Mouse (Mus musculus) heart, adult 2 months (tissue): ENCODE data around the gene Gm33543. TPM values are rescaled to one million over a fixed set of nuclear protein-coding genes. Genes with fewer than 3 reads are reported as not detected.

Source experiments
- DNase-seq, 2 experiments: peaks; one replicate each; pipeline ENCODE4 v3.0.0; 2021
- H3K27ac ChIP-seq: fragments of 200-600 bp; 2 replicates; pipeline ENCODE4 v1.8.1; 2022
- H3K27me3 ChIP-seq: fragments of 200-500 bp; 2 replicates; pipeline ENCODE4 v1.6.1; 2012; ENCODE audit warnings: mild to moderate bottlenecking, low read length, inconsistent platforms, mixed read lengths; ENCODE audit not compliant: control insufficient read depth, insufficient read depth
- H3K36me3 ChIP-seq: fragments of 200-500 bp; 2 replicates; pipeline ENCODE4 v1.6.1; 2012; ENCODE audit warnings: low read length, inconsistent platforms; ENCODE audit not compliant: control insufficient read depth, insufficient read depth
- H3K4me1 ChIP-seq: fragments of 200-500 bp; 2 replicates; pipeline ENCODE4 v1.6.1; 2011; ENCODE audit warnings: low read length; ENCODE audit not compliant: control insufficient read depth, insufficient read depth
- H3K4me3 ChIP-seq: fragments of 200-600 bp; 2 replicates; pipeline ENCODE4 v1.8.1; 2022
- H3K79me2 ChIP-seq: fragments of 200-500 bp; replicated peaks from 2 replicates; pipeline ENCODE4 v1.6.1; 2012; ENCODE audit warnings: mild to moderate bottlenecking, inconsistent platforms, low read length, moderate library complexity, mixed read lengths; ENCODE audit not compliant: control insufficient read depth, insufficient read depth
- H3K9ac ChIP-seq: fragments of 200-500 bp; 2 replicates; pipeline ENCODE4 v1.6.1; 2012; ENCODE audit warnings: low read depth, mild to moderate bottlenecking, control low read depth, inconsistent platforms, low read length, mixed read lengths
- CTCF ChIP-seq: fragments of 200-600 bp; IDR thresholded peaks from 2 replicates; pipeline ENCODE4 v1.8.1; 2022; ENCODE audit warnings: antibody characterized with exemption, mild to moderate bottlenecking, moderate library complexity
- EP300 ChIP-seq: fragments of 200-500 bp; IDR thresholded peaks from 2 replicates; pipeline ENCODE4 v1.6.1; 2011; ENCODE audit warnings: low read depth, low read length, control low read depth; ENCODE audit not compliant: insufficient read depth
- POLR2A ChIP-seq: fragments of 200-500 bp; IDR thresholded peaks from 2 replicates; pipeline ENCODE4 v1.6.1; 2011; ENCODE audit warnings: mild to moderate bottlenecking, low read depth, low read length, control low read depth; ENCODE audit not compliant: insufficient read depth
- WGBS: fragments of 180-500 bp; shearing (Covaris S2); methylation state at CpG from one replicate; pipeline ENCODE4 v1.1.7; 2018; 5-methylcytosine and 5-hydroxymethylcytosine counted together
- intact Hi-C: fragments of 180-260 bp; cut with DNase I; formaldehyde crosslinking; loops from one replicate; pipeline ENCODE4 v1.15.1; 2025
- long read RNA-seq: library from polyadenylated mRNA; stranded (forward); transcript quantifications from one replicate; pipeline ENCODE4 v2.0.0, GENCODE M21; 2021
- polyA plus RNA-seq: library from polyadenylated mRNA; depleted of rRNA; stranded (reverse); fragments of >200 nt; gene quantifications from 2 replicates; pipeline ENCODE4 v1.2.3, GENCODE M21; 2012; rRNA removed
- total RNA-seq, 2 experiments: library from RNA; stranded (reverse); gene quantifications; 2 replicates each; pipeline ENCODE4 v1.2.3; 2021

Gm33543 gene
- 1 to 10 TPM; 4.1 to 4.7 TPM for total RNA-seq
- 2.1 and 6.6 TPM in 2 replicates for polyA plus RNA-seq
- long read RNA-seq, partial matches to known transcripts, result 1 of 4 reads
- long read RNA-seq, other reads (novel, unspliced or antisense), result 0 of 4 reads

GRCm38 (mm10) chr10:95842789-95843637 is at the start of gene Gm33543:
Gene Gm33543 (minus strand): TSS chr10:95842930.
- 89% methylated on average over 9 of the region's 9 CpGs for WGBS
- H3K9ac ChIP-seq, result no peak within 1 kb of the TSS
- no peaks in the 10 kb centered on the region for H3K79me2 ChIP-seq
- no peak within 1 kb of the TSS for H3K27ac ChIP-seq
- H3K27me3 ChIP-seq, result no peaks in the 10 kb centered on the region
- H3K4me3 ChIP-seq, result no peak within 1 kb of the TSS
- DNase-seq, result no peak
- H3K4me1 ChIP-seq, result no peaks in the 10 kb centered on the region
- TF ChIP-seq CTCF (no peak), POLR2A (no peak), EP300 (no peak)
- H3K36me3 ChIP-seq, result no peaks in the 10 kb centered on the region
- intact Hi-C loops, result no loop called here

- Histone ChIP-seq H3K9ac (no peak overlapping the region), H3K27ac (no peak overlapping the region), H3K27me3 (no peaks in the 10 kb centered on the region), H3K4me1 (peaks cover 2% of the 10 kb centered on the region; the same call in 1 of the 2 replicates), H3K4me3 (no peak overlapping the region), H3K79me2 (no peaks in the 10 kb centered on the region), H3K36me3 (no peaks in the 10 kb centered on the region)
- no peak for TF ChIP-seq CTCF
- TF ChIP-seq POLR2A, result no peak
- TF ChIP-seq EP300, result no peak
- DNase-seq, result no peak
- intact Hi-C loops, result no loop called here
- 75% methylated on average over 9 of the region's 9 CpGs for WGBS
Observed at GRCm38 (mm10) chr10:95892132-95892531, 49.4 kb upstream of the Gm33543 start.

GRCm38 (mm10) chr10:95891214-95891960 is 48.7 kb upstream of the Gm33543 start:
- H3K79me2 ChIP-seq, result no peaks in the 10 kb centered on the region
- H3K4me3 ChIP-seq, result no peak overlapping the region
- no peaks in the 10 kb centered on the region for H3K36me3 ChIP-seq
- intact Hi-C loops, result no loop called here
- TF ChIP-seq EP300 (no peak), POLR2A (no peak), CTCF (no peak)
- no peak overlapping the region for H3K9ac ChIP-seq
- no peak for DNase-seq
- WGBS, result 77% methylated on average over 7 of the region's 7 CpGs
- H3K27ac ChIP-seq, result no peak overlapping the region
- peaks cover 2% of the 10 kb centered on the region; the same call in 1 of the 2 replicates for H3K4me1 ChIP-seq
- H3K27me3 ChIP-seq, result no peaks in the 10 kb centered on the region

GRCm38 (mm10) chr10:95883761-95884517 is 41.2 kb upstream of the Gm33543 start:
- WGBS, result 68% methylated on average over 7 of the region's 7 CpGs
- Histone ChIP-seq H3K9ac (no peak overlapping the region), H3K27ac (no peak overlapping the region), H3K4me1 (no peaks in the 10 kb centered on the region; the same call in 1 of the 2 replicates), H3K36me3 (no peaks in the 10 kb centered on the region), H3K27me3 (no peaks in the 10 kb centered on the region), H3K79me2 (no peaks in the 10 kb centered on the region), H3K4me3 (no peak overlapping the region)
- DNase-seq, result no peak
- no peak for TF ChIP-seq POLR2A
- TF ChIP-seq EP300, result no peak
- TF ChIP-seq CTCF, result no peak
- intact Hi-C loops, result no loop called here

- intact Hi-C loops, result no loop called here
- H3K4me1 ChIP-seq, result no peaks in the 10 kb centered on the region; the same call in 1 of the 2 replicates
- no peaks in the 10 kb centered on the region for H3K79me2 ChIP-seq
- H3K27me3 ChIP-seq, result no peaks in the 10 kb centered on the region
- no peak for DNase-seq
- no peak for TF ChIP-seq EP300
- no peak for TF ChIP-seq CTCF
- TF ChIP-seq POLR2A, result no peak
- no peak overlapping the region for H3K9ac ChIP-seq
- H3K36me3 ChIP-seq, result no peaks in the 10 kb centered on the region
- no peak overlapping the region for H3K27ac ChIP-seq
- no peak overlapping the region for H3K4me3 ChIP-seq
- 49% methylated on average over 9 of the region's 9 CpGs for WGBS
Observed at GRCm38 (mm10) chr10:95882036-95882435, 39.3 kb upstream of the Gm33543 start.
